Mouse (Mus musculus): ENCODE results near the gene Rps6ka5. TPM values are rescaled to one million over a fixed set of nuclear protein-coding genes. Genes with fewer than 3 reads are reported as not detected.

The Rps6ka5 gene
- polyA plus RNA-seq, 1 experiment from 2014 or later, result 6.1 TPM

DNA sequence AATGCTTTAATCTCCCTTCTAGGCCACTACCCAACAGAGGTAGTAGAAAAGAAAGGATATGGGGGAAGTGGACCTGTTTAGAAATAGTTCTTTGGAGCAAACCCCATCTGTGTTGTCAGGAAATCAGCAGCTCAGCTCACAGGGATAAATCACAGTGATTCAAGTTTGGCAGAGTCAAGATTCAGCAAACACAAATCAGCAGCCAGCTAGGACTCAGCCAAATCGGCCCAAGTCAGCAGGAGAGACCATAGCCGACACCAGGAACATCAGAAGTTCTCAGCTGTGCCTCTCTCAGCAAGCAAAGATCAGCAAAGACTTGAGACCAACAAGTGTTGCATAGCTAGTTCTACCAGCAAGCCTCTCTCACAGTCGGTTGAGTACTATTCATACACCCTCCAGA lies 93.6 kb downstream of the Rps6ka5 start:
- WGBS (ENCODE audit: insufficient replicate concordance), result 74% methylated on average over 3 of the region's 3 CpGs

DNA sequence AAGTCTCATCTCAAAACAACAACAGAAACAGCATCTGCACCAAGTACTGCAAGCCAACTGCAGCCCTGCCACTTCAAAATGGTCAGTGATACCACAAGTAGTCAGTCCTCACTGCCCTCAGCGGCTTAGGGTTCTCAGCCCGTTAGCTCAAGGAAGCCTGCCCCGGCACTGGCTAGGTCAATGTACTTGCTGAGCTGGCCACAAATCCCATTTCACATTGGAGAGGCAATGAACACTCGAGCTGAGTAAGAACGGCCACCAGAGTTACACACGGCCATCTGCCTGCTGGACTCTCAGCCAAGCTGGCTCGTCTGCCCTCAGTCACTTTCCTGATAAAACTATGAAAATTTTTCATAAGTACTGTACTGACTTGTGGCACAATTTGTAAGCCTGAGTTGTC lies 95.5 kb downstream of the Rps6ka5 start:
- WGBS (ENCODE audit: insufficient replicate concordance), result 80% methylated on average over 7 of the region's 7 CpGs
- Histone ChIP-seq H3K9ac (ENCODE audit: low read depth, low read length) (no peak overlapping the region), H3K4me3 (ENCODE audit: low read depth, low read length) (no peak overlapping the region), H3K4me1 (ENCODE audit: control insufficient read depth, insufficient read depth, low read length) (no peaks in the 10 kb centered on the region), H3K4me2 (no peak overlapping the region), H3K9me3 (replicated peaks; ENCODE audit: control insufficient read depth, low read length) (no peaks in the 10 kb centered on the region), H3K27me3 (ENCODE audit: control insufficient read depth, insufficient read depth, low read length) (no peaks in the 10 kb centered on the region), H3K27ac (ENCODE audit: low read depth, low read length) (no peak overlapping the region), H3K36me3 (ENCODE audit: control insufficient read depth, insufficient read depth, low read length) (no peaks in the 10 kb centered on the region)
- no peak for ATAC-seq (replicated peaks; ENCODE audit: insufficient number of reproducible peaks, low FRiP score, low TSS enrichment)

More for the DNA sequence above, 93.6 kb downstream of the Rps6ka5 start:
- no peak overlapping the region for H3K4me2 ChIP-seq
- no peak overlapping the region for H3K27ac ChIP-seq (ENCODE audit: low read depth, low read length)
- no peak overlapping the region for H3K9ac ChIP-seq (ENCODE audit: low read depth, low read length)
- ATAC-seq (replicated peaks; ENCODE audit: insufficient number of reproducible peaks, low FRiP score, low TSS enrichment), result no peak
- H3K4me1 ChIP-seq (ENCODE audit: control insufficient read depth, insufficient read depth, low read length), result no peaks in the 10 kb centered on the region
- H3K4me3 ChIP-seq (ENCODE audit: low read depth, low read length), result no peak overlapping the region
- H3K27me3 ChIP-seq (ENCODE audit: control insufficient read depth, insufficient read depth, low read length), result no peaks in the 10 kb centered on the region
- H3K9me3 ChIP-seq (replicated peaks; ENCODE audit: control insufficient read depth, low read length), result no peaks in the 10 kb centered on the region
- H3K36me3 ChIP-seq (ENCODE audit: control insufficient read depth, insufficient read depth, low read length), result no peaks in the 10 kb centered on the region

DNA sequence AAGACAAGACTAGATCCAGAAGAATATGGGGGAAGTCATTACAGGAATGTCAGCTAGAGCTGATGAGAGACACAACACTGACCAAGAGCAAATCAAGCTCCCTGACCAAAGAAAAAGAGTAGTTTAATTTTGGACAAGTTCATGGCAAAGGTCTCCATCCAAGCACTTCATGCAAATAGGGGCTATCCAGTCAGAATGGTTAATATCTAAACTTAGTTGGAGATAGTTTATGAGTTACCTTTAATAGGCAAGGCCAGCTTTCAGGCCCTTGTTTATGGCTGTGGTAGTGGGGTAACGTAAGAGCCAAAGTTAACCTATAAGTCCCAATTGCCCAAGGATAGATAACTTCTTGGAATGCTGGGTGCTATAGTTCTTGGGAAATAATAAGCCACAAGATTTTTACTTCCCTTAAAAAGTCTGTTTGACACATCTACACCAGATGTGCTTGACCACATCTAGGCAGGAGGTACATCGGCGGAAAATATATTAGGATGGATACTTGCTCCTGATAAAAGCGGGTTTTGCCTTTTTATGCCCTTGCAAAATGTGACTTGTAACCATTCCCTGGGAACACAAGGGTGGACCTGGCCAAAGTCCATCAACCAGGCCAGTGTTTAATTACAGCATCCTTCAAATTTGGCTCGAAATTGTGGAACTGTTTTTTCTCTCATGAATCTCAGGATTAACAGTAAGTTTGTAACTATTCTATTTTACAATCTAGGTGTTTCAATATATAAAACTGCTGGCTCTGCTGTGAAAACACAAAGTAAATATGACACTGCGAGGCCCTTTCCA lies 97.5 kb downstream of the Rps6ka5 start:
- H3K4me1 ChIP-seq (ENCODE audit: control insufficient read depth, insufficient read depth, low read length), result no peaks in the 10 kb centered on the region
- no peak overlapping the region for H3K9ac ChIP-seq (ENCODE audit: low read depth, low read length)
- no peaks in the 10 kb centered on the region for H3K9me3 ChIP-seq (replicated peaks; ENCODE audit: control insufficient read depth, low read length)
- ATAC-seq (replicated peaks; ENCODE audit: insufficient number of reproducible peaks, low FRiP score, low TSS enrichment), result no peak
- H3K4me2 ChIP-seq, result no peak overlapping the region
- H3K27me3 ChIP-seq (ENCODE audit: control insufficient read depth, insufficient read depth, low read length), result no peaks in the 10 kb centered on the region
- no peaks in the 10 kb centered on the region for H3K36me3 ChIP-seq (ENCODE audit: control insufficient read depth, insufficient read depth, low read length)
- H3K27ac ChIP-seq (ENCODE audit: low read depth, low read length), result no peak overlapping the region
- no peak overlapping the region for H3K4me3 ChIP-seq (ENCODE audit: low read depth, low read length)
- 89% methylated on average over 6 of the region's 6 CpGs for WGBS (ENCODE audit: insufficient replicate concordance)

DNA sequence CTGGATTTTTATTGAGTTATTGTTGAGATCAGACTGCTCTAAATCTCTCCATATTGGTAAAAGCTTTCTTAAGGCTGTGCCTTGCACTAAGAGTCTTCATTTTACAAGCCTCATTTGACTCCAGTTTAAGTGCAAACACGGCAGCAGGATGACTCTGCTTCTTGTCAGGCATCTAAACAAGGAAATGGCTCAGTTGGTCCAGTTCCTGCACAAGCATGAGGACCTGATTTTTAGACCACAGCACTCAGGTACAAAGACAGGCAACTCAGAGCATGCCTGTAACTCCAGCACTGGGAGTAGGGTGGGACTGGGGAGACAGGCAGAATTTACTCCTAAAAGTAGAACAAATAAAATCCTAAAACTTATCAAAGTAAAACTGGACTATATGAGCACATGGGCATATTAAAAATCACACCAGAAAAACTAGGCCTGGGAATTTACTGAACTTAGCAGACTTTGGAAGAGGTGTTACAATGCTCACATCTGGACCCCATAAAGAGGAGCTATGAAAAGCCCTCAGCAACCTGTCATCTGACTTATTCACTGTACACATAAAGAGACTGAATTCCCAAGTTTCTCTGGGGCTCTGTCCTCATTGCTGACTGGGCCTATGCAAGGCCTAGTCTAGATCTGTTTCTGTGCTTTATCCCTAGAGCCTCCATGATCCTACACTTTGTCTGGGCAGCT lies 99.6 kb downstream of the Rps6ka5 start:
- Histone ChIP-seq H3K9me3 (replicated peaks; ENCODE audit: control insufficient read depth, low read length) (no peaks in the 10 kb centered on the region), H3K27me3 (ENCODE audit: control insufficient read depth, insufficient read depth, low read length) (no peaks in the 10 kb centered on the region), H3K36me3 (ENCODE audit: control insufficient read depth, insufficient read depth, low read length) (no peaks in the 10 kb centered on the region), H3K9ac (ENCODE audit: low read depth, low read length) (no peak overlapping the region), H3K4me2 (no peak overlapping the region), H3K27ac (ENCODE audit: low read depth, low read length) (no peak overlapping the region), H3K4me1 (ENCODE audit: control insufficient read depth, insufficient read depth, low read length) (no peaks in the 10 kb centered on the region), H3K4me3 (ENCODE audit: low read depth, low read length) (no peak overlapping the region)
- no peak for ATAC-seq (replicated peaks; ENCODE audit: insufficient number of reproducible peaks, low FRiP score, low TSS enrichment)
- 33% methylated on average over 1 of the region's 1 CpGs for WGBS (ENCODE audit: insufficient replicate concordance)

DNA sequence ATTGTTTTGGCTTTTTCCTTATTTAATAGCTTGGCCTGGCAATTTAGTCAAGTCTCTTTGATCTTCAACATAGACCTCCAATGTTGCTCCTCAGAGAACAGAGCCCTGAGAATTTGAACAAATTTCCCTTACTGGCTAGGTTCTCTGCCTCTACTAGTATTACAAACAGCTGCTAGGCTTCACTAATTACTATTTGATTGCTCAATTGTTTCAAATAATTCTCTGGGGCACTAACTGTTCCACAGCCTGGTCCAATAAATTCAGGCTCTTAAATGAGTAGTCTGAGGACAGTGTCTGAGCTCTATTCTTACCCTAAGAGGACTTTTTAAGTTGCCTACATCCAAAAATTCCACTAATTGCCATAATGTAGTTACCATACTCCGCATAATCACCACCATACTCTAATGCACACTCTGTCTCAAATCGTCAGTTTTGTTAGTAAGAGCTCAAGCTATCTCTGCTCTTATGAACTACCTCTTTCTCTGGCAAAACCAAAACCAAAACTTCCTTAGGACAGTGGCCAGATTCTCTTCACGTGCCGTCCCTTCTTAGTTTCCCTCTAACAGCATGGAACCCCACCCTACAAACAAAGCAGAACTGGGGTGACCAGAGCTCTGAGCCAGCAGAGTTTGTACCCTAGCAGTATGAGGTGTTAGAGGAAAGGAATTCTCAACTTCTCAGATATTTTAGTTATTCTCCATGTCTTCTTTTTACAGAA lies 100.4 kb downstream of the Rps6ka5 start:
- Histone ChIP-seq H3K4me1 (ENCODE audit: control insufficient read depth, insufficient read depth, low read length) (no peaks in the 10 kb centered on the region), H3K36me3 (ENCODE audit: control insufficient read depth, insufficient read depth, low read length) (no peaks in the 10 kb centered on the region), H3K27ac (ENCODE audit: low read depth, low read length) (no peak overlapping the region), H3K4me3 (ENCODE audit: low read depth, low read length) (no peak overlapping the region), H3K4me2 (no peak overlapping the region), H3K9ac (ENCODE audit: low read depth, low read length) (no peak overlapping the region), H3K27me3 (ENCODE audit: control insufficient read depth, insufficient read depth, low read length) (no peaks in the 10 kb centered on the region), H3K9me3 (replicated peaks; ENCODE audit: control insufficient read depth, low read length) (no peaks in the 10 kb centered on the region)
- no peak for ATAC-seq (replicated peaks; ENCODE audit: insufficient number of reproducible peaks, low FRiP score, low TSS enrichment)
- WGBS (ENCODE audit: insufficient replicate concordance), result 78% methylated on average over 4 of the region's 4 CpGs

DNA sequence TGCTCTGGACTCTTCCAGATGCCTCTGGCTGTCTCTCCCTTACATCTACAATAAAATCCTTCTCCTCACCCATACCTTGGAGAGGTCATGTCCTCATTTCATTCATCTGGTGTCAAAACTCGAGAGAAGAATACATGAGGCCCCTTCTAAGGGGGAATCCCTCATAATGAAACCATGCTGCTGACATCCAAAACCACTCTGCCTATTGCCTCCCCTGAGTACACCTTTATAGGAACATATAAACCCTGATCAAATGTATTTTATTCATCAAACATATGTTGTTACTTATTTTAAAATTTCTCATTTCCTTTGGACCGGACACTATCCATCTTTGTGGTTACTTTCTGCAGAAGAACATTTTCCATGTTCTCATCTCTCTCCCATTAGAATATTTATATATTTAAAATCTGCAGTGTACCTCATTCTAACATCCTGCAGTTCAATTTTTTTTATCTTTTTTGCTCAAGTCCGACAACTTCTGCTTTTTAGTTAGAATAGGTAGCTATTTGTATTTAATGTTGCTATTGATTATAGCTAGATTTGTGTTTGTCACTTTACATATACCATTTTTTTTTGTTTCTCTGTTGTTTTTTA lies 101.8 kb downstream of the Rps6ka5 start:
- Histone ChIP-seq H3K27me3 (ENCODE audit: control insufficient read depth, insufficient read depth, low read length) (no peaks in the 10 kb centered on the region), H3K4me3 (ENCODE audit: low read depth, low read length) (no peak overlapping the region), H3K36me3 (ENCODE audit: control insufficient read depth, insufficient read depth, low read length) (no peaks in the 10 kb centered on the region), H3K4me2 (no peak overlapping the region), H3K27ac (ENCODE audit: low read depth, low read length) (no peak overlapping the region), H3K4me1 (ENCODE audit: control insufficient read depth, insufficient read depth, low read length) (no peaks in the 10 kb centered on the region), H3K9me3 (replicated peaks; ENCODE audit: control insufficient read depth, low read length) (no peaks in the 10 kb centered on the region), H3K9ac (ENCODE audit: low read depth, low read length) (no peak overlapping the region)
- WGBS (ENCODE audit: insufficient replicate concordance), result 77% methylated on average over 3 of the region's 3 CpGs
- ATAC-seq (replicated peaks; ENCODE audit: insufficient number of reproducible peaks, low FRiP score, low TSS enrichment), result no peak

DNA sequence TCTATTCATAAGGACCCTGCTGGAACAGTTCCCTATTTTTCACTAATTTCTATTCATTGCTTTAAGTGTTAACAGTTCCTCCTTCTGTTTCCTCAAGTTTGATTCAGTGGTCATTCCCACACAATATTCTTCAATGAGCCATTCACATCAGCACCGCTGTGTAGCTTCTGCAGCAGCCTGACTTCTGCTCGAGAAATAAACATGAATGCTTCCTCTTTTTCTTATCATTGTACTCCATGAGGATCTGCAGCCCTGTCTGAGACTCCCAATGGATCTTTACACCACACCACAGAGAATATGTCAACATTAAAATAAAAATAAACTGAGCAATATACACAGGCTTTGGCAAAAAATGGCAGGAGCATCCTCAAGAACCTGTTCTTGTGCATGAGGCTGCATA lies 111.5 kb downstream of the Rps6ka5 start:
- ATAC-seq (replicated peaks; ENCODE audit: insufficient number of reproducible peaks, low FRiP score, low TSS enrichment), result no peak
- no peaks in the 10 kb centered on the region for H3K4me1 ChIP-seq (ENCODE audit: control insufficient read depth, insufficient read depth, low read length)
- H3K9me3 ChIP-seq (replicated peaks; ENCODE audit: control insufficient read depth, low read length), result no peaks in the 10 kb centered on the region
- H3K9ac ChIP-seq (ENCODE audit: low read depth, low read length), result no peak overlapping the region
- H3K4me3 ChIP-seq (ENCODE audit: low read depth, low read length), result no peak overlapping the region
- 52% methylated on average over 2 of the region's 2 CpGs for WGBS (ENCODE audit: insufficient replicate concordance)
- H3K27ac ChIP-seq (ENCODE audit: low read depth, low read length), result no peak overlapping the region
- H3K27me3 ChIP-seq (ENCODE audit: control insufficient read depth, insufficient read depth, low read length), result no peaks in the 10 kb centered on the region
- H3K36me3 ChIP-seq (ENCODE audit: control insufficient read depth, insufficient read depth, low read length), result no peaks in the 10 kb centered on the region
- no peak overlapping the region for H3K4me2 ChIP-seq

DNA sequence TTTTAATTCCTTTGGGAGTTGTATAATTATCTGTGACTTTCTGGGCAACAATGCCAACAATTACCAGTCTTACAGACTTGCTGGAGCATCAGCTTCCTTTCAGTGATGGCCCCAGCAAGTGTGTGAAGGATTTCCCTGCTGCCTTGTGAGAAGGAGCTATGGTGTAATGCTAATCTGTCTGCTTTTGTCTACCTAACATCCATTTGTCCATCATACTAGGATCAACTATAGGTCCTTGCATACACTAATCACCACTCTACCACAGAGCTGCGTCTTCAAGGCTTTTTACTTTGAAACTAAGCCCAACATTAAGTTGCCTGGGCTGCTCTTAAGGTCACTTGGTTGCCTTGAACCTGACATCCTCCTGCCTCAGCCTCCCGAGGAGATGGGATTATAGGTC lies 112.9 kb downstream of the Rps6ka5 start:
- no peak overlapping the region for H3K27ac ChIP-seq (ENCODE audit: low read depth, low read length)
- no peaks in the 10 kb centered on the region for H3K9me3 ChIP-seq (replicated peaks; ENCODE audit: control insufficient read depth, low read length)
- WGBS (ENCODE audit: insufficient replicate concordance), result 91% methylated on average over 2 of the region's 2 CpGs
- no peaks in the 10 kb centered on the region for H3K36me3 ChIP-seq (ENCODE audit: control insufficient read depth, insufficient read depth, low read length)
- no peak overlapping the region for H3K9ac ChIP-seq (ENCODE audit: low read depth, low read length)
- no peaks in the 10 kb centered on the region for H3K27me3 ChIP-seq (ENCODE audit: control insufficient read depth, insufficient read depth, low read length)
- no peaks in the 10 kb centered on the region for H3K4me1 ChIP-seq (ENCODE audit: control insufficient read depth, insufficient read depth, low read length)
- H3K4me2 ChIP-seq, result no peak overlapping the region
- ATAC-seq (replicated peaks; ENCODE audit: insufficient number of reproducible peaks, low FRiP score, low TSS enrichment), result no peak
- H3K4me3 ChIP-seq (ENCODE audit: low read depth, low read length), result no peak overlapping the region

All from heart, embryonic 11.5 days (tissue).